Mouse (Mus musculus): ENCODE data around the gene Moap1. TPM values are rescaled to one million over a fixed set of nuclear protein-coding genes. Genes with fewer than 3 reads are reported as not detected.

Gene Moap1
- total and polyA plus RNA-seq, 3 experiments: 0.56 to 7.9 (median 3.7) TPM

DNA sequence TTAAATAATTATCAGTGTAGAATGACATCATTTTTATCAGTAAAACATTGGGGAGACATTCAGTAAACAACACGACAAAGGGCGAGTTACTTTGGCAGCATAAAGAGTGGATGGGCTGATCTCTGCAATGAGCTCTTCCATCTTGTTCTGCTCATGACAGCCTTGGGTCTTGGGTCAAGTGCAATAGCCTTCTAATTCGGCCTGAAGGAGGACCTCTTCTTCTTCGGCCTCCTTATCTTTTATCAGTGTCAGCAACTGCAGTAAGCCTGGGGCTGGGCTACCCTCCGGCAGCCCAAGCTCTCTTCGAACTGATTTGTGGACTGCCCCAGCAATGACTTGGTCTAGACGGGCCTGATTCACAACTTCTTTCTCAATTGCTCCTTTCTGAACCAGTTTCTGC is 1.4 kb downstream of the Moap1 start:
- DNase-seq: no peak

DNA sequence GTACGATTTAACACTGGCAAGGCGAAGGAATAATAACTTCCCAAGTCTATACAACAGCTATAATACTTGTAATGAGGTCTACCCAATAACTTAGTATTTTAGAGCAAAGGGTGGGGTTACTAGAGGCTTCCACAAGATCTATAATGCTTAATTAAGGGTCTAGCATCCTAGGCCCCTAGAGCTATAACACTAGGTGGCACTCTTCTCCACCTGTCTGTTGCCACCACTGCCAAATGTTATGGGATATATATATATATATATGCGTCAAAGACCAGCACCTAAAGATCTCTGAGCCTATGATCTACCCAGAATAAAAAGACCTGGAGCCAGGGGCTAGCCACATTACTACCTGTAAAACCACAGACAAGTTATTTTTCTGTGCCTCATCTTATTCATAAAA is 3.2 kb downstream of the Moap1 start:
- no peak for DNase-seq

DNA sequence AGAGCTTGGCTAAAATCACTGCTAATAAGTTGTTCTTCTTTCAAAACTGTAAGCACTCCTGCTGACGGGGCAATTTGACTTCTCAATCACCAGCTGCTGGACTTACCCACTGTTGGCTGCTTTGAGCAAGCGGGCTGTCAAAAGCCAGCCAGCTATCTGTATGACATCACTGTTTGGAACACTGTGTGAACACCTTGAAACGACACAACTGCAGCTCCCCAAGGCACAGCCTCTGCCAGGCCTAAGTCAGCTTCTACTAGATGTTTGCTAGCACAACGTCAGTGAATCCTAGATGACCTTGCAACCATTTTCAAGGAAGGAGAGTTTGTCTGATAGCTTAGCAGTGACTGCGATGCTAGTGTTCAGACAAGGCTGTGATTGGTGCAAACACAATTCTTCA is 4.4 kb downstream of the Moap1 start:
- no peak for DNase-seq

DNA sequence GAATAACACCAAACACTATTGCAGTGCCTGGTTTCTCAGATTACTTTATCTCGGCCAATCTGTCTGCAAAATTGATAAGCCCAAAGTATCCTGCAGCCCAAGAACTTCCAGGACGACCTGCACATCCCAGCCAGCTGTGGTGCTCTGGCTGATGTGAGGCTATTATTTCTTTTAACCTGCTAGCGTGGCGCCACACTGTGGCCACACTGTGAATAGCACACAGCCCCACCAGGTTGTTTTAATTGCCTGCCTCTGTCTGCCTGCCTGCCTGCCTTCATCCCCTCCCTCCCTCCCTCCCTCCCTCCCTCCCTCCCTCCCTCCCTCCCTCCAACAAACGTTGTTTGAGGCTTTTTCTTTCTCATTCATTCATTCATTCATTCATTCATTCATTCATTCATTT is 10.1 kb downstream of the Moap1 start:
- peak; percentile 64 for DNase-seq

DNA sequence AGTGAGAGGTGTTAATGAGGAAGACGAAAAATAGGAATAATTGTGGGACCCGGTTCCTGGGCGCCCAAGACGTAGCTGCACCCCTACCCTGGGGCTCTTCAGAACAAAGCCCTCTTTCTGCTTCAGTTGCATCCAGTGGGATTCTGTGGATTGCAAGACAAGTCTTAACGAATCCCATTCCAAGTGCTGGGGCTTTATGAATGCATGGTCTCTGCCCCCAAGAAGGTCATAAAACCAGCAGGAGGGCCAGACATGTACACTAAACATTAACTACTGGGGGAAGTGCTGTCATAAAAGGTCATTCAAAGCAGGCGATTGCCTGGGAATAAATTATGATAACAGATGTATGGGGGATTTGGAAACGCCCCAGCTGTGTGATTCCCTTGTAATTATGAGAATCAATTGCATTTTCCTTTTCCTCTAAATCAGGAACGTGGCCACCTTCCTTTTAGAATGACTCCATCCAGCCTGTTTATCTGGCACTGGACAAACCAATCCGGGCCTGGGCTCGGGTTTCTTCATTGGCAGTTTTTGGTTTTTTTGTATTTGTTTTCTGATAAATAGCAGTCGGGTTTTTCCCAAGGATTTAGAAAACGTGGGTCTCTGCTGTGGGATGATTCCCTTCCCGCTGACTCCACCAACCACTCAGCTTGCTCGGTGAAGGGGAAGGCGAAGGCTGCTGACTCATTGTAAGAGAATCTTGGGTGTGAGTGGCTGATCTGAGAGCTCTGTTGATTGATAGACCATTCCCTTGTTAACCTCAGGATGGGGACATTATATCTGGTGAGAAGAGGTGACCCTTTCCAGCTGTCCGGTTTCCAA is 12.5 kb downstream of the Moap1 start:
- DNase-seq: peak; percentile 73

DNA sequence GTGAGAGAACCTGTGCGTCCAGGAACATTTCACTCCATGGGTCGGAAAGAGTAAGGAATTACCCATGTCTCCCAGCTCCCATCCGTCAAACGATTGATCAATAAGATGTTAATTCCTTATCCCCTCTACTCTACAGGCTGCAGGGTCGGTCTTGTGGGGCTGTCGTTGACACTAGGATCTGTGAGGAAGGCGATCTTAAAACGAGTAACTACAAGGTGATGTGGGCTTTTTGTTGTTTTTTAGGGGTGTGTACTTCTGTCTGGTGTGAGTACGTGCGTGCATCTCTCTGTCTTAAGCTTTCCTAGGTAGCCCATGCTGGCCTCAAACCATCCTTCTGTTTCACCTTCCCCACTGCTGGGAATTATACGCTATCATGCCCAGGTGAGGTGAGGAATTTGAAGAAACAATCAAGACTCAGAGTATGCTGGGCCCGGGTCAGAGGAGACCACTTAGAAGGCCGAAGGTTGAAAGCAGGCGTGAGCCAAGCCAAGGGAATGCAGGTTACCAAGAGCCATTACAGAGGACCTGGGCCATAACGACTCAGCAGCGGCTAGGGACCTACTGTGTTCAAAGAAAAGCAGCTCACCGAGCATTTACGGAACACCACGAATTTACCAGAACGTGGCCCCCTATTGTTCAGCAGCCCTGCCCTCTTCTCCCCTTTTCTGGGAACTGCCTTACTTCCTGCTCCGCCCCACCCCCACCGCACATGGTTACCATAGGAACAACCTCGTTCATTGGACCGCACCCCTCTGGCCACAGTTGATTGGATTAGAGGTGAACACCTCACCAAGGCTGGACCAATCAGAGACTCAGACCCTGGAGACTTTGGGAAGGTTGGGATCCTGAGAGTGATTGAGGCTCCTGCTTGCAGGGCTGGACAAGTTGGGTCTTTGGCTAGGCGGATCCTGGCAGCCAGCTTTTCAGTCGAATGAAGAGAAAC is 13.3 kb downstream of the Moap1 start:
- peak; percentile 46 for DNase-seq

DNA sequence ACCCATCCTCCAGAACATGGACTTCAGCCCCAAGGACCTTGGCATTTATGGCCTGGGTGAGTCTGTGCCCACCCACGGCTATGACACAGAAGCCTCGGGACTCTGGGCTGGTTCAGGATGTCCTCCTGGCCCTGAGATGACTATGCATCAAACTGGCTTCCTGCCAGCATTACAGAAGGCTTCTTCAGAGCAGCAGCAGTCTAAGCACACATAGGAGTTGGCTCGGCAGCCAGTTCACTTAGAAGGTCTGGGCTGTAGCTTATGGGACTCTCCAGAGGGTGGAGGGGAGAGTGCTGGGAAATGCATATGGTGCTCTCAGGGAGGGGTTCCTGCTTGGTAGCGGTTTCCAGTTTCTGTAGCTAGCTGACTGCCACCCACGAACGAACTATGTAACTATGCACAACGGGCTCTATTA is 17.7 kb downstream of the Moap1 start:
- peak; percentile 85 for DNase-seq

DNA sequence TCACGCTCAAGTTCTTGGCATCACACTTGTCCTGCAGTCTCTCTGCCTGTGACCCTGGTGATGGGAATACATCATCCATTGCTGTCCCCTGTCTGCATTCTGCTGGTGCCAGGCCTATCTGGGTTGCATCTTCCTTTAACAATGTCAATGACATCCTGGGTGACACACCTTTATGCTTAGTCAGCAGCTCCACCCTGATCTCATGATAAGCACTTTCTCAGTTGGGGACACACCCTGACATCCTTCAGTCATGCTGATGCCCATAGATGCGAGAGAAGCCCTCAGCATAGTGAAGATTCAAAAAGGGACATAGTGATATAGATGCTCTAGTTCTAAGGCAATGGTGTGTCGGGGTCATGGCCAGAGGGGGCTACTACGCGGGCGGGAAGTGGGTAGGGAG is 18.3 kb downstream of the Moap1 start:
- no peak for DNase-seq

DNA sequence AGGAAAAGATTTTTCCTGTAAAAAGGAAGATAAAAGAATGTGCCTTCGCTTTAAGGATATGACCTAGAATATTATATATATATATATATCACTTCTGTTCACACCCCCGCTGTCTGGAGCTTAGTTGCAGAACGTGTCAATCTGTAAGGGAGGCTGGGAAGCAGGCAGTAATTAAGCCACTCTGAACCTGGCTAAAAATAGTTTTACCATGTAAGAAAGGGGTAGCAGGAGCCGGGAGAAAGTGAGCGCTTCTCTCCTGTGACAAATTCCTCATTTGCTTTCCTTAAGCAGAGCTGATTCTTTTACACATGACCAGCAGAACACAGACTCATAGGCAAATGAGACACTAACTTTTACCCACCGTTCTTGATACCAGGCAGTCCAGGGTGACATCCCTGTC is 19.6 kb downstream of the Moap1 start:
- DNase-seq: no peak

DNA sequence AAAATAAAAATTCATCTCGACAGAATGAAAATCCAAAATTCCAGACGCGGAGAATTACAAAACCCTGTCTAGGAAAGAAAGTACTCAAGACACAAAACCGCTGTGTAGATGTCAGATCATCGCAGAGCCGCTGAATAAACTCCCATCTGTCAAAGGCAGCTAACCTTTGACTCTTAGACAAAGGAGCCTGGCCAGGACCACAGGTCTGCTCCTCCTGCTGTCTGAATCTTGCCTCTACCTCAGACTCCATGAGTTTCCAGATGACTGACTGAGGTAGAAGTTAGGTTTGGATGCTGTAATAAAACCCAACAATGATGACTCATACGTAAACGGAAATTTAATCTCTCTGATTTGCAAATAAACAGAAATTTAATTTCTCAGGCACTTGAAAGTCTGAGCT is 20.5 kb downstream of the Moap1 start:
- no peak for DNase-seq

DNA sequence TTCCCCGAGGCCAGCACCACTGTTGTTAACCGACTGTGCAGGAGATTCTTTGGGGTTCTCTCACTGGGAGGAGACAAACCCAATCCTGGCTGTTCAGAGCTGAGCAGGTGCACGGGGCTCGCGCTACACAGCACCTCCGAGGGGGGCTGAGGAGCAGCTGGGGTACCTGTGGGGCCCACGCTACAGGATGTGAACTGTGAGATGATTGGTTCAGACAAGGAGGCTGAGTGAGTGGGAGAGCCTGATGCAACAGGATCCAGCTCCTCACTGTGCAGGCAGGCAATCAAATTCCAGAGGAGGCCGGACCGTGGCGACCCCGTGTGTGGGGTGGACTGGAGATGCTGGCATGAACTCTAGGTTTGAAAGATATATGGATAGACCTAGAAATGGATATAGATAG is 21.0 kb downstream of the Moap1 start:
- DNase-seq: no peak

DNA sequence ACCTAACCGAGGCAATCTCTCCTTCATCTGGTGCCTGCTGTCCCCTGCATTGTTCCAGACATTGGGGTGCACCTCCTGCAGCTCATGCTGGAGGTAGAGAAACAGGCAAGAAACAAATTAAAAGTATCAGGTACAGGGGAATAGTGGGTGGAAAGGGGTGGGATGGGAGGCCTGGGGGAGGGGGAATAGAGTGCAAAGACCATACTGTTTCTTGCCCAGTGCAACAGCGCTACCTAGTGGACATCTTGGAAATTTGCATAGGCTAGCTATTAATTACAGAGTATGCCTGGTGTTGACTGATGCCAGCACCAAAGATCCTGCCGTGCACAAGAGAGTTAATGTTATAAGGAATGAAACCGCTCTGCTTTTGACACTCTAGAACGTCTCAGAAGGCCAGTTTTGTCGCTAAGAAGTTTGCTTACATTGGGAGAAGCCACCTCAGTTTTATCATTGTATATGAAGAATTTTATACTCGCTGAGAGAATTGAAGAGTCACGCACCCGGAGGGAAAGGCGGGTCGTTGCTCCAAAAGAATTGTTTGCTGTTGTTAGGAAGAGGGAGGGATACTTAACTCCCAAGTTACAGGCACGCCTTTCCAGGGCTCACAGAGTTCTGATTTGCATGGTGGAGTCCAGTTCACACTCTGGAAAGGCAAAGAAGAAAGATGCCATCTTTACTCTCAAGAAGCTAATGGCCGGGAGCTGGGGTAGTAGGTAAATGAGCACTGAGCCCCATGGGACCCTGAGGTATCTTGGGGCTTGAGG is 23.7 kb downstream of the Moap1 start:
- no peak for DNase-seq

DNA sequence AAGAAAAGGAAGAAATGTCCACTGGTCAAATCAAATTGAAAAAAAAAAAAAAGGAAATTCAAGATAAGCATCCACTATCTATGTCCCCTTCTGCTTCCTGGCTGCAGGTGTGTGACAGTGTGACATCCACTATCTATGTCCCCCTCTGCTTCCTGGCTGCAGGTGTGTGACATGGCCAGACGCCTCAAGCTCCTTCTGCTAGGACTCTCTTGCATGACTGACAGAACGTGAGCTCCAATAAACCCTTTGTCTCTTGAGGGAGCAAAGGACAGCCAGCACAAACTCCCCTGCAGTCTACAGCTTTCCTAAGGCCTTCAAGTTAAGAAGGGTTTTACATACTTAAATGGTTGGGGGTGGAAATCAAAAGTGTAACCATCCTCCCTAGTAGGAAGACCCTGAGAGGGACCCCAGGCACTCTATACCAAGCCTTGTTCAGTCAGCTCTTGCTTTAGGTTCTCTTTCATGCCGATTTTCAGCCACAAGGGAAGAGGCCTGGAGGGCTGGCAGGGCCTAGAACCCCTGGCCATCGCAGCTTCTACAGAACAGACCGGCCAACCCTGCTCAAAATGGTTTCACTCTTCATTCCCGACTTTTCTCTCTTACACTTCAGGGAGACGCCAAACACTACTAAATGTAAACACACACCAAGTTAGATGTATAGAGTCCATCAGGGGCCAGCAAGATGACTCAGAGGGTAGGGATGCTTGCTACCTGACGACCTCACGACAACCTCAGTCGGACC is 28.6 kb downstream of the Moap1 start:
- DNase-seq: no peak

DNA sequence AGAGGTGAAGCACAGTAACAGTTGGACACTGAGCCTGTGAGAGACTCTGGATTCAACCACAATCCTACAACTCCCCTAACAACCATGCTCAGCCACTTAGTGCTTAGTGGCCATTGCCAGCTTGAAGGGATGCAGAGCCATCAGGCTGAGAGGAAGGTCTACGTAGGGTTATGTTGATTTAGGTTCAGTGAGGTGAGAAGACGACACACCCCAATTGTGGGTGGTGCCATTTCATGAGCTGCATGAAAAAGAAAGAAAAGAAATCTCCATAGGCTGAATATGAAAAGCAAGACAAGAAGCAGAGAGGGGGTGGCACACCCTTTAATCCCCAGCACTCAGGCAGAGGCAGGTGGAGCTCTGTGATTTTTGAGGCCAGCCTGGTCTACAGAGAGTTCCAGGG is 29.3 kb downstream of the Moap1 start:
- no peak for DNase-seq

DNA sequence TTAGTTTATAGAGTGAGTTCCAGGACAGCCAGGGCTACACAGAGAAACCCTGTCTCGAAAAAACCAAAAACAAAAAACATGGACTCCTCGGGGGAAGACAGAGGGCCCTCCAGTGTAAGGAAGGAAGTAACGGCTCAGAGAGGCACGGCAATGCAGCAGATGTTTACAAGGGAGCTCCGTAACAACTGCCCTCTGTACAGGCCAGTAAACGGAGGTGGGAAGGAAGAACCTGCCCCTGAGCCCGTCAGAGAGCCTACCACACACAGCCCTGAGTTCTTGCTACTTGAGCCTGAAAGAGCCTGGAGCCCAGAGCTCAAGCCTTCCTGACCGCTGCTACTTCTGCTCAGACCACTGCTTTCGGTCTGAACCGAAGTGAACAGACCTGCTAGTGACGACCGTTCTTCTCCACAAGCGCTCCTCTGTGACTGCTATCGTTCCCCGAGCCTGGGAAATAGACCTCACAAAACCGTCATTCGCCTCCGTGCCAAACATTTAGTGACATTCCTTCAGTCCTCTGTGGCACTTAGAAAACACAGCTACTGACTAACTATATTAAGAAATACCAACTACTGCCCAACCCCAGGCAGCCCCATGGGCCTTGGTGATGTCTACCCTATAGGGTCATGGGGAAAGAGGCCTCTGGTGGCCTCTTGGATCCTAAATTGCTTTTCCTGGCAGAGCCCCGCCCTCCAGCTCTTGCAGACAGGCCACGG is 30.2 kb downstream of the Moap1 start:
- no peak for DNase-seq

DNA sequence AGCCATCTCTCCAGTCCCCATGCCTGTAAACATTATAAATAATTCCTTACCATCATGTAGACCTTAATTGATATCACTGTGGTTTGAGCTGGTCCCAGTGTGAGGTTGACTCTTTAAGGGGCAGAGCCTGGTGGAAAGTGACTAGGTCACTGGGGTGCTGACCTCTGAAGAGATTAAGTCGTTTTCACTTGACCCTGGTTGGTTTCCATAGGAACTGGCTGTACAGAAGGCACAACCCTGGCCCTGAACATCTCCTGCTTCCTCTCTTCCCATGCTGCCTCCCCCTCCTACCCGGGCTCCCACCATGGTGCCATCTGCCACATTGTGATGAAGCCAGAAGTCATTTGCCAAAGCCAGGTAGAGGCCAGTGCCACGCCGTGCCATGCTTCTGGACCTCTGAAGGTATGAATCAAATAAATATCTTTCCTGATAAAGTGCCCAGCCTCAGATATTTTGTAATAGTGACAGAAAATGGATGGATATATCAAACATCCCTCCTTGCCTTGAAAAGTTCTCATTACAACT is 32.5 kb downstream of the Moap1 start:
- DNase-seq: no peak

DNA sequence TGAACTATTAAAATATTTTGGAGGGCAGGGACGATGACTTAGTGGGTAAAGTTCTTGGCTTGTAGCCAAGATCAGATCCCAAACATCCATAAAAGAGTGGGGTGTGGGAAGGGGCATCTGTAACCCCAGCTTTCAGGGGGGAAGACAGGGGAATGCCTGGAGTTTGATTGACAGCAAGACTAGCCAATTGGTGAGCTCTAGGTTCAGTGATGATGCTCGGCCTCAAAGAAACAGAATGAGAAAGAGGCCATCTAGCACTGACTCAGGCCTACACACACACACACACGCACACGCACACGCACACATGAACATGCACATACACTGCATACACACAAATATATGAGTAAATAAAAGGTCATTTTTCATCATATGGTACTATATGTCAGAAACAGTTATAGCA is 33.6 kb downstream of the Moap1 start:
- no peak for DNase-seq

DNA sequence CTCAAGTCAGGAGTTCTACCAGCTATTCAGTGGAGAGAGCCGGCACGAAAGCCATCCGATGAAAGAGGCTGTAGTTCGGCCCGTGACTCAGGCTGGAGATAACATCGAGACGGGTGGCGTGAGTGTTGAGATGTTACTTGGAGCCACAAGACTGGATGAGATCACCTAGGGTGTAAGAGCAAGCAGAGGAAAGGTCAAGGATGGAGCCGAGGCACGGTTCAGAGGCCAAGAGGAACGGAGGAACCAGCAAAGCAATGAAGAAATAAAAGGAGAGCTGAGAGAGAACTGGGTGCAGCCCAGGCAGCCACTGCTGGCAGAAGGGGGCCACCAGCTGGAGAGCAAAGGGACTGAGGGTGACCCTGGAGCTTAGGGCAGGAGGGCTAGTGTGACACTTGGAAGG is 35.2 kb downstream of the Moap1 start:
- DNase-seq: peak; percentile 84

DNA sequence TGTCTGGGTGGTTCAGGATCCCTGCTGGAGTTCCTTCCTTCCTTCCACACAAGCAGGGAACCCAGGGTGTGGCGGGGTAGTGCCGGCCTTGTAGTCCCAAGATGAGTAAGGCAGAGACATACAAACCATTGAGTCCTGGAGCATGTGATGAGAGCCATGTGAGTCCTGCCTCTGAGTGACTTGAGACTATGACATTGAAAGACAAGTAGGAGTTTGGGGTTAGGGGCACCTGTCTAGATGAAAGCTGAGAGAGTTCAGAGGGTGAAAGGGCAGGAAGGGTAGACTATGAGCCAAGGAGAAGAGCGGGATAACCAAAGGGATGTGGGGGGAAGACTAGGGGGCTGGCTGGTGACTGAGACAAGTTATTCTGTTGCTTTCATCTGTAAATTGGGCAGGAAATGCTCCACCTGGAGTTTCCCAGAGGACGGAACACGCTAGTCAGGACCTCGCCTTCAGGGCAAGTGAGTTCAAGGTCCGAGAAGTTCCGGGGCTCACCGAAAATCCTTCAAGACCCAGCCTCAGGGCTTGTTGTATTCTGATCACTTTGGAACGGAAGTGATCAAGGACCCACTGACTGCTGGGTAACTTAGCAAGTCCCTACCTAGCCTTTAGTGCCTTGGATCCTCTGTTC is 36.5 kb downstream of the Moap1 start:
- DNase-seq: no peak

DNA sequence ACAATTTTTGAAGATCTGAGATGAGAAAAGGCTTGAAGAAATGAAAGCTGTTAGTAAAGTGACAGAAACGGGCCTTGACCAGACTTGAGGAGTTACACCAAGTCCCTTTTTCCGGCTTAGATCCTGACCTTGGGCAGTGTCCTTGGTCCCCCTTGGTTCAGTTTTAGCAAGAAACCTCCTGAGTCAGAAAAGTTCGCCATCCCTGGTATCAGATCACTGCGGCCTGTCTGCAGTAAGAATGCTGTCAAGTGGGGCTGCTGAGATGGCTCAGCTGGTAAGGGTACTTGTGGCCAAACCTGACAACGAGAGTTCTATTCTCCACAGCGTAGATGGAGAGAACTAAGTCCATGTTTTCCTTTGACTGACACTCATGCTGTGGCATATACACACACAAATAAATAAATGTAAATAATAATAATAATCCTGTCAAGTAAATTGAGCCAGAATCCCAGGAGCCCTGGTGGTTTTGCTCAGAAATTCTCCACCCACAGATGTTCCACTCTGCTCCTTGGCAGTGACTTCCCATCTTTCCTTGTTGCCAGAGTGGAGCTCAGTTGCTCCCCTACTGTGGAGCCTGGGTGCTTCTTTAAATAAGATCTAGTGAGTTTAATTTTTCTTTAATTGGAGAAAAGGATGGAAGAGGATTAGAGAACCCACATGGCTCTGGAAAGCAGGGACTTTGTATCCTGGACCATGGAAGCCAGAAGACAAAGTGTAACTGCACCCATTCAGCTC is 37.4 kb downstream of the Moap1 start:
- DNase-seq: peak; percentile 52
